Mouse (Mus musculus): ENCODE results near the gene Tbx15. TPM values are rescaled to one million over a fixed set of nuclear protein-coding genes. Genes with fewer than 3 reads are reported as not detected.
A peak's percentile ranks its signal among the peaks of the same experiment; 100 is the strongest.

The Tbx15 gene
- polyA plus RNA-seq, 1 experiment from 2014 or later = 0.07 TPM

- Histone ChIP-seq H3K9me3 (ENCODE audit: control insufficient read depth, low read length) (no peaks in the 10 kb centered on the region), H3K4me1 (ENCODE audit: control insufficient read depth, insufficient read depth, low read length) (no peaks in the 10 kb centered on the region), H3K36me3 (ENCODE audit: control insufficient read depth, insufficient read depth, low read length) (no peaks in the 10 kb centered on the region), H3K4me3 (ENCODE audit: low read depth, low read length) (no peak overlapping the region), H3K27me3 (ENCODE audit: control insufficient read depth, insufficient read depth, low read length) (peaks cover 67% of the 10 kb centered on the region), H3K27ac (ENCODE audit: low read depth, low read length) (no peak overlapping the region), H3K4me2 (ENCODE audit: low read depth, low read length) (no peak overlapping the region), H3K9ac (replicated peaks; ENCODE audit: low read depth, low read length) (no peak overlapping the region)
- WGBS = 2% methylated on average over 18 of the region's 18 CpGs
- no peak for ATAC-seq (ENCODE audit: low read depth)
Observed at GRCm38 (mm10) chr3:99261371-99261791, 21.2 kb downstream of the Tbx15 start.

GRCm38 (mm10) chr3:99261986-99262385, 21.8 kb downstream of the Tbx15 start:
- no peak overlapping the region for H3K27ac ChIP-seq (ENCODE audit: low read depth, low read length)
- no peaks in the 10 kb centered on the region for H3K36me3 ChIP-seq (ENCODE audit: control insufficient read depth, insufficient read depth, low read length)
- H3K27me3 ChIP-seq (ENCODE audit: control insufficient read depth, insufficient read depth, low read length) = peaks cover 61% of the 10 kb centered on the region
- no peak overlapping the region for H3K4me2 ChIP-seq (ENCODE audit: low read depth, low read length)
- no peaks in the 10 kb centered on the region for H3K4me1 ChIP-seq (ENCODE audit: control insufficient read depth, insufficient read depth, low read length)
- no peak overlapping the region for H3K9ac ChIP-seq (replicated peaks; ENCODE audit: low read depth, low read length)
- H3K4me3 ChIP-seq (ENCODE audit: low read depth, low read length) = no peak overlapping the region
- WGBS = 10% methylated on average over 2 of the region's 2 CpGs
- 0 out of 2 replicates have a peak, but pooled peaks have one; percentile 13 for ATAC-seq (ENCODE audit: low read depth)
- no peaks in the 10 kb centered on the region for H3K9me3 ChIP-seq (ENCODE audit: control insufficient read depth, low read length)

- Histone ChIP-seq H3K27ac (ENCODE audit: low read depth, low read length) (no peak overlapping the region), H3K9ac (replicated peaks; ENCODE audit: low read depth, low read length) (no peak overlapping the region), H3K4me1 (ENCODE audit: control insufficient read depth, insufficient read depth, low read length) (no peaks in the 10 kb centered on the region), H3K9me3 (ENCODE audit: control insufficient read depth, low read length) (no peaks in the 10 kb centered on the region), H3K27me3 (ENCODE audit: control insufficient read depth, insufficient read depth, low read length) (peaks cover 49% of the 10 kb centered on the region), H3K4me2 (ENCODE audit: low read depth, low read length) (no peak overlapping the region), H3K36me3 (ENCODE audit: control insufficient read depth, insufficient read depth, low read length) (no peaks in the 10 kb centered on the region), H3K4me3 (ENCODE audit: low read depth, low read length) (no peak overlapping the region)
- ATAC-seq (ENCODE audit: low read depth) = no peak
- 10% methylated on average over 9 of the region's 9 CpGs for WGBS
Observed at GRCm38 (mm10) chr3:99263471-99263903, 23.3 kb downstream of the Tbx15 start.

- Histone ChIP-seq H3K4me2 (ENCODE audit: low read depth, low read length) (no peak overlapping the region), H3K4me1 (ENCODE audit: control insufficient read depth, insufficient read depth, low read length) (no peaks in the 10 kb centered on the region), H3K9me3 (ENCODE audit: control insufficient read depth, low read length) (no peaks in the 10 kb centered on the region), H3K27ac (ENCODE audit: low read depth, low read length) (no peak overlapping the region), H3K9ac (replicated peaks; ENCODE audit: low read depth, low read length) (no peak overlapping the region), H3K4me3 (ENCODE audit: low read depth, low read length) (no peak overlapping the region), H3K27me3 (ENCODE audit: control insufficient read depth, insufficient read depth, low read length) (peaks cover 37% of the 10 kb centered on the region), H3K36me3 (ENCODE audit: control insufficient read depth, insufficient read depth, low read length) (no peaks in the 10 kb centered on the region)
- WGBS = 20% methylated on average over 7 of the region's 7 CpGs
- ATAC-seq (ENCODE audit: low read depth) = no peak; the same call in 1 of the 2 replicates
Observed at GRCm38 (mm10) chr3:99264695-99265094, 24.5 kb downstream of the Tbx15 start.

- Histone ChIP-seq H3K9me3 (ENCODE audit: control insufficient read depth, low read length) (no peaks in the 10 kb centered on the region), H3K36me3 (ENCODE audit: control insufficient read depth, insufficient read depth, low read length) (no peaks in the 10 kb centered on the region), H3K27ac (ENCODE audit: low read depth, low read length) (no peak overlapping the region), H3K4me3 (ENCODE audit: low read depth, low read length) (no peak overlapping the region), H3K4me2 (ENCODE audit: low read depth, low read length) (no peak overlapping the region), H3K27me3 (ENCODE audit: control insufficient read depth, insufficient read depth, low read length) (peaks cover 25% of the 10 kb centered on the region), H3K4me1 (ENCODE audit: control insufficient read depth, insufficient read depth, low read length) (no peaks in the 10 kb centered on the region), H3K9ac (replicated peaks; ENCODE audit: low read depth, low read length) (no peak overlapping the region)
- ATAC-seq (ENCODE audit: low read depth) = no peak
- 59% methylated on average over 10 of the region's 10 CpGs for WGBS
Observed at GRCm38 (mm10) chr3:99266752-99267303, 26.6 kb downstream of the Tbx15 start.

GRCm38 (mm10) chr3:99277973-99278580, 37.9 kb downstream of the Tbx15 start:
- Histone ChIP-seq H3K4me2 (ENCODE audit: low read depth, low read length) (no peak overlapping the region), H3K4me1 (ENCODE audit: control insufficient read depth, insufficient read depth, low read length) (no peaks in the 10 kb centered on the region), H3K27me3 (ENCODE audit: control insufficient read depth, insufficient read depth, low read length) (no peaks in the 10 kb centered on the region), H3K36me3 (ENCODE audit: control insufficient read depth, insufficient read depth, low read length) (no peaks in the 10 kb centered on the region), H3K9me3 (ENCODE audit: control insufficient read depth, low read length) (no peaks in the 10 kb centered on the region), H3K9ac (replicated peaks; ENCODE audit: low read depth, low read length) (no peak overlapping the region), H3K27ac (ENCODE audit: low read depth, low read length) (no peak overlapping the region), H3K4me3 (ENCODE audit: low read depth, low read length) (no peak overlapping the region)
- ATAC-seq (ENCODE audit: low read depth) = no peak
- WGBS = 45% methylated on average over 12 of the region's 12 CpGs

GRCm38 (mm10) chr3:99279718-99280117, 39.5 kb downstream of the Tbx15 start:
- no peak for ATAC-seq (ENCODE audit: low read depth)
- Histone ChIP-seq H3K9ac (replicated peaks; ENCODE audit: low read depth, low read length) (no peak overlapping the region), H3K27me3 (ENCODE audit: control insufficient read depth, insufficient read depth, low read length) (no peaks in the 10 kb centered on the region), H3K36me3 (ENCODE audit: control insufficient read depth, insufficient read depth, low read length) (no peaks in the 10 kb centered on the region), H3K9me3 (ENCODE audit: control insufficient read depth, low read length) (no peaks in the 10 kb centered on the region), H3K4me2 (ENCODE audit: low read depth, low read length) (no peak overlapping the region), H3K27ac (ENCODE audit: low read depth, low read length) (no peak overlapping the region), H3K4me1 (ENCODE audit: control insufficient read depth, insufficient read depth, low read length) (no peaks in the 10 kb centered on the region), H3K4me3 (ENCODE audit: low read depth, low read length) (no peak overlapping the region)
- WGBS = 95% methylated on average over 3 of the region's 3 CpGs

- Histone ChIP-seq H3K27ac (ENCODE audit: low read depth, low read length) (no peak overlapping the region), H3K9me3 (ENCODE audit: control insufficient read depth, low read length) (no peaks in the 10 kb centered on the region), H3K4me2 (ENCODE audit: low read depth, low read length) (no peak overlapping the region), H3K36me3 (ENCODE audit: control insufficient read depth, insufficient read depth, low read length) (no peaks in the 10 kb centered on the region), H3K4me3 (ENCODE audit: low read depth, low read length) (no peak overlapping the region), H3K4me1 (ENCODE audit: control insufficient read depth, insufficient read depth, low read length) (no peaks in the 10 kb centered on the region), H3K27me3 (ENCODE audit: control insufficient read depth, insufficient read depth, low read length) (no peaks in the 10 kb centered on the region), H3K9ac (replicated peaks; ENCODE audit: low read depth, low read length) (no peak overlapping the region)
- ATAC-seq (ENCODE audit: low read depth) = no peak
- 73% methylated on average over 4 of the region's 4 CpGs for WGBS
Observed at GRCm38 (mm10) chr3:99281453-99281852, 41.3 kb downstream of the Tbx15 start.

- Histone ChIP-seq H3K27me3 (ENCODE audit: control insufficient read depth, insufficient read depth, low read length) (no peaks in the 10 kb centered on the region), H3K27ac (ENCODE audit: low read depth, low read length) (no peak overlapping the region), H3K9me3 (ENCODE audit: control insufficient read depth, low read length) (no peaks in the 10 kb centered on the region), H3K9ac (replicated peaks; ENCODE audit: low read depth, low read length) (no peak overlapping the region), H3K4me3 (ENCODE audit: low read depth, low read length) (no peak overlapping the region), H3K36me3 (ENCODE audit: control insufficient read depth, insufficient read depth, low read length) (no peaks in the 10 kb centered on the region), H3K4me2 (ENCODE audit: low read depth, low read length) (no peak overlapping the region), H3K4me1 (ENCODE audit: control insufficient read depth, insufficient read depth, low read length) (0 out of 2 replicates have a peak, but pooled peaks cover 3% of the 10 kb centered on the region)
- WGBS = 48% methylated on average over 2 of the region's 2 CpGs
- ATAC-seq (ENCODE audit: low read depth) = no peak
Observed at GRCm38 (mm10) chr3:99288302-99288701, 48.1 kb downstream of the Tbx15 start.

Data from neural tube, embryonic 14.5 days (tissue).